Mouse (Mus musculus) hindbrain, embryonic 16.5 days (tissue): ENCODE results near the gene Gjb3. TPM values are rescaled to one million over a fixed set of nuclear protein-coding genes. Genes with fewer than 3 reads are reported as not detected.

Source experiments
- ATAC-seq: fragments of 200-750 bp; cut with Nextera tagmentation; 2 replicates; pipeline ENCODE4 v1.8.0; 2017; ENCODE audit warnings: moderate TSS enrichment, moderate library complexity
- H3K27ac ChIP-seq: fragments of 300-500 bp; sonication (generic); 2 replicates; pipeline ENCODE4 v1.5.1; 2014; ENCODE audit warnings: low read depth, mild to moderate bottlenecking, control low read depth, low read length, moderate library complexity
- H3K27me3 ChIP-seq: fragments of 300-500 bp; sonication (generic); replicated peaks from 2 replicates; pipeline ENCODE4 v1.6.1; 2014; ENCODE audit warnings: low read length; ENCODE audit not compliant: control insufficient read depth, insufficient read depth
- H3K36me3 ChIP-seq: fragments of 300-500 bp; sonication (generic); 2 replicates; pipeline ENCODE4 v1.6.1; 2014; ENCODE audit warnings: mild to moderate bottlenecking, low read length, moderate library complexity, mixed read lengths; ENCODE audit not compliant: control insufficient read depth, insufficient read depth
- H3K4me1 ChIP-seq: fragments of 300-500 bp; sonication (generic); 2 replicates; pipeline ENCODE4 v1.6.1; 2014; ENCODE audit warnings: low read depth, low read length; ENCODE audit not compliant: control insufficient read depth, insufficient read depth
- H3K4me2 ChIP-seq: fragments of 300-500 bp; sonication (generic); 2 replicates; pipeline ENCODE4 v1.6.1; 2014; ENCODE audit warnings: mild to moderate bottlenecking, low read length, control low read depth, moderate library complexity
- H3K4me3 ChIP-seq: fragments of 300-500 bp; sonication (generic); 2 replicates; pipeline ENCODE4 v1.5.1; 2014; ENCODE audit warnings: mild to moderate bottlenecking, low read length, control low read depth, moderate library complexity
- H3K9ac ChIP-seq: fragments of 300-500 bp; sonication (generic); 2 replicates; pipeline ENCODE4 v1.6.1; 2014; ENCODE audit warnings: low read depth, mild to moderate bottlenecking, control low read depth, low read length, moderate library complexity
- H3K9me3 ChIP-seq: fragments of 300-500 bp; sonication (generic); 2 replicates; pipeline ENCODE4 v1.6.1; 2014; ENCODE audit warnings: mild to moderate bottlenecking, low read length, moderate library complexity; ENCODE audit not compliant: control insufficient read depth
- WGBS: fragments of 180-500 bp; shearing (Covaris S2); extraction: QIAGEN DNeasy Blood & Tissue Kit; methylation state at CpG from one replicate; pipeline ENCODE4 v1.1.7; 2014; 5-methylcytosine and 5-hydroxymethylcytosine counted together
- polyA plus RNA-seq: library from polyadenylated mRNA; unstranded; fragments of >200 nt; fragmentation: Nextera tagmentation; extraction: Ambion mirVana; gene quantifications from 2 replicates; pipeline ENCODE4 v1.2.1, GENCODE M21; 2015

Gjb3 gene
- polyA plus RNA-seq, 1 experiment from 2014 or later = 0.15 TPM

DNA sequence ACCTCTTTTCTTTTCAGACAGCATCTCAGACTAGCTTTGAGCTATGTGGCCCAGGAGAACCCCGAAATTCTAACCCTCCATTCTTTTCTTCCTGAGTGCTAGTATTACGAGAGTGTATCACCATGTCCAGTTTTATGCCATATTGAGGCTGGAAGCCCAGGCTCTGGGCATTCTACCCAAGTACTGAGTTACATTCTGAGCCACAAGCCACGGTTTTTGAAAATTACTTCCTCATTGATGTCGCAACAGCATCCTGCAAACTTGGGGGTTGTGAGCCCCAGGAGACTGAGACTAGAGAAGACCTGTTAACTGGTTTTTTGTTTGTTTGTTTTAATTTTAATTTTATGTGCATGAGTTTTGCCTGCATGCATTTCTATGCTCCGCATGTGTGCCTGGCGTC lies 2.9 kb downstream of the Gjb3 start:
- peaks cover 14% of the 10 kb centered on the region for H3K27me3 ChIP-seq
- H3K27ac ChIP-seq = no peak overlapping the region
- no peak for ATAC-seq
- H3K9ac ChIP-seq = no peak overlapping the region
- no peaks in the 10 kb centered on the region for H3K9me3 ChIP-seq
- WGBS = 82% methylated on average over 6 of the region's 6 CpGs
- no peak overlapping the region for H3K4me3 ChIP-seq
- H3K36me3 ChIP-seq = no peaks in the 10 kb centered on the region
- H3K4me2 ChIP-seq = no peak overlapping the region
- H3K4me1 ChIP-seq = peaks cover 16% of the 10 kb centered on the region

- Histone ChIP-seq H3K4me3 (no peak overlapping the region), H3K9me3 (no peaks in the 10 kb centered on the region), H3K36me3 (no peaks in the 10 kb centered on the region), H3K9ac (no peak overlapping the region), H3K27me3 (peaks cover 13% of the 10 kb centered on the region), H3K4me2 (no peak overlapping the region), H3K4me1 (peaks cover 16% of the 10 kb centered on the region), H3K27ac (no peak overlapping the region)
- ATAC-seq = no peak
- WGBS = 64% methylated on average over 7 of the region's 7 CpGs
Measured at GRCm38 (mm10) chr4:127327258-127327657, 3.4 kb downstream of the Gjb3 start.

DNA sequence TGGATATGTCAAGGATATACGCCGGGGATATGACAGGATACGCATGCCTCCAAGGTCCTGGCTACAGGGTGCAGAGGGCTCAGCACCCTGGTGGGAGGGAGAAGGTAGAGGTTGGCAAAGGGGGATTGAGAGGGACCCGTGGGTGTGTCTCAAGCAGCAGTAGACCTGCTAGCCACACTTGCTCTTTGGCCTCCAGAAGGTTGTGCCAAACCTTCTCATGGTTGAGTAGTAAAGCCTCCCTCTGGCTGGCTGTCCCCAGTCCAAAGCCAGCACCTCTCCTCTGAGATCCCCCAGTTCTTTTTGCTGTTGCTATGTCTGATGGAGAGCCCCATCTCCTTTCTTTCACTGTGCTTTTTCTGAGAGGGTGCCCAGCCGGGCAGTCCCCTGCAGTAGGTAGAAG lies 5.4 kb downstream of the Gjb3 start:
- Histone ChIP-seq H3K36me3 (no peaks in the 10 kb centered on the region), H3K9me3 (no peaks in the 10 kb centered on the region), H3K27me3 (peaks cover 2% of the 10 kb centered on the region; the same call in 1 of the 2 replicates), H3K27ac (no peak overlapping the region), H3K4me2 (no peak overlapping the region), H3K4me1 (peaks cover 7% of the 10 kb centered on the region), H3K4me3 (no peak overlapping the region), H3K9ac (no peak overlapping the region)
- WGBS = 83% methylated on average over 5 of the region's 5 CpGs
- 0 out of 2 replicates have a peak, but pooled peaks have one; percentile 8 for ATAC-seq

GRCm38 (mm10) chr4:127324759-127325158 lies 5.9 kb downstream of the Gjb3 start:
- H3K27me3 ChIP-seq = no peaks in the 10 kb centered on the region
- H3K27ac ChIP-seq = no peak overlapping the region
- peak; percentile 83 for ATAC-seq
- 7% methylated on average over 6 of the region's 6 CpGs for WGBS
- H3K9me3 ChIP-seq = no peaks in the 10 kb centered on the region
- H3K36me3 ChIP-seq = no peaks in the 10 kb centered on the region
- H3K4me3 ChIP-seq = no peak overlapping the region
- no peak overlapping the region for H3K9ac ChIP-seq
- peaks cover 2% of the 10 kb centered on the region for H3K4me1 ChIP-seq
- H3K4me2 ChIP-seq = no peak overlapping the region

GRCm38 (mm10) chr4:127324296-127324695 lies 6.3 kb downstream of the Gjb3 start:
- 74% methylated on average over 10 of the region's 10 CpGs for WGBS

DNA sequence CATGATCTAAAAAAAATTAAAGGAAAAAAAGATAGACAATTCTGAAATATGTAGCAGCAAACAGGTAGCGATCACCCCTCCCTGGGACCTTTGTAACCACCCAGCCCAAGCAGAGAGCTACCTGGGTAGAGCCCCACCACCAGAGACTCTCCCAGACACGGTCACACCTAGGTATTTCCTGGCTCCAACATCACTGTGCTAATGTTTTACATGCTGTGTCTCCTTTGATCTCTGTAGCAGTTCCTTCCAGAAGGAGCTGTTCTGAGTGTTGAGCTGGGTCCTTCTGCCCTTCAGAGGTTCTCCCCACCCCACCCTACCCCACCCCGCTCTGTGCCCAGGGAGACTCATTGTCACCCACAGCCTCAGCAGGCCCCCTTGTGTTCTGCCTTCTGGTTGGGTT lies 7.0 kb downstream of the Gjb3 start:
- WGBS = 81% methylated on average over 3 of the region's 3 CpGs
- H3K4me3 ChIP-seq = no peak overlapping the region
- H3K4me1 ChIP-seq = no peaks in the 10 kb centered on the region
- no peaks in the 10 kb centered on the region for H3K36me3 ChIP-seq
- H3K4me2 ChIP-seq = no peak overlapping the region
- no peak overlapping the region for H3K9ac ChIP-seq
- H3K9me3 ChIP-seq = no peaks in the 10 kb centered on the region
- ATAC-seq = no peak
- no peak overlapping the region for H3K27ac ChIP-seq
- H3K27me3 ChIP-seq = no peaks in the 10 kb centered on the region

More at GRCm38 (mm10) chr4:127324296-127324695, 6.3 kb downstream of the Gjb3 start:
- no peak overlapping the region for H3K4me3 ChIP-seq
- H3K4me1 ChIP-seq = no peaks in the 10 kb centered on the region
- H3K9ac ChIP-seq = no peak overlapping the region
- no peak for ATAC-seq
- H3K9me3 ChIP-seq = no peaks in the 10 kb centered on the region
- no peaks in the 10 kb centered on the region for H3K27me3 ChIP-seq
- no peak overlapping the region for H3K27ac ChIP-seq
- H3K36me3 ChIP-seq = no peaks in the 10 kb centered on the region
- no peak overlapping the region for H3K4me2 ChIP-seq

DNA sequence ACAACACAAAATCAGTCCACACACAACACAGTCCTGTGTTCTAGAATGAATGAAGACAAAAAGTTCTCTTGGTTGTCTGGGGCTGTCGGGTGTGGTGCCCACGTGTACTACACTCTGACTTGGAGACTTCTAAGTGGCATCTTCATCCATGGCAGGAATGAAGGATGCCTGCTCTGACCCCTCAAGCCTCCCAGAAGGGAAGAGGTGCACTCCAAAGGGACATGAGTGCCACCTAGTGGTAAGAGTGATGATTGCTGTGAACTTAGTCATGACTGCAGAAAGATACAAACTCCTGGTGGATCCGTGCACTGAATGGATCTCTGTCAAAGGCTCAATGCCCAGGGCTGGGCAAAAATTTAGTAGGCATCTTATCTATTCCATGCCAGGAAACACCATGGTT lies 11.0 kb downstream of the Gjb3 start:
- Histone ChIP-seq H3K9me3 (no peaks in the 10 kb centered on the region), H3K36me3 (no peaks in the 10 kb centered on the region), H3K27me3 (no peaks in the 10 kb centered on the region), H3K27ac (no peak overlapping the region), H3K4me1 (no peaks in the 10 kb centered on the region), H3K4me2 (no peak overlapping the region), H3K4me3 (no peak overlapping the region), H3K9ac (no peak overlapping the region)
- peak; percentile 49; the same call in 1 of the 2 replicates for ATAC-seq
- WGBS = 0% methylated on average over 3 of the region's 3 CpGs

DNA sequence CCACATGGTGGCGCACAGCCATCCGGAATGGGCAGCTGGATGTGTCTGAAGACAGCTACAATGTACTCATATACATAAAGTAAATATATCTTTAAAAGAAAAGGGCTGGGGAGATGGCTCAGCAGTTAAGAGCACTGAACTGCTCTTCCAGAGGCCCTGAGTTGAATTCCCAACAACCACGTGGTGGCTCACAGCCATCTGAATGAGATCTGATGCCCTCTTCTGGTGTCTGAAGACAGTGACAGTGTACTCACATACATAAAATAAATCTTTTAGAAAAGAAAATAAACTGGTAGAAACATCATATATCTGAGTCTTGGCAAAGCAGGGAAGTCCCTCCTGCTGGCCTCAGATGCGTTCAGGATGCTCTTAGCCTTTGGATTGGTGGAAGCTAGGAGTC lies 13.5 kb downstream of the Gjb3 start:
- no peak for ATAC-seq
- Histone ChIP-seq H3K9ac (no peak overlapping the region), H3K4me3 (no peak overlapping the region), H3K4me1 (peaks cover 6% of the 10 kb centered on the region), H3K36me3 (no peaks in the 10 kb centered on the region), H3K27me3 (0 out of 2 replicates have a peak, but pooled peaks cover 2% of the 10 kb centered on the region), H3K9me3 (no peaks in the 10 kb centered on the region), H3K4me2 (no peak overlapping the region), H3K27ac (no peak overlapping the region)
- WGBS = 54% methylated on average over 4 of the region's 4 CpGs

- 83% methylated on average over 8 of the region's 8 CpGs for WGBS
- no peaks in the 10 kb centered on the region for H3K9me3 ChIP-seq
- H3K9ac ChIP-seq = no peak overlapping the region
- H3K27ac ChIP-seq = no peak overlapping the region
- no peak overlapping the region for H3K4me2 ChIP-seq
- no peaks in the 10 kb centered on the region for H3K36me3 ChIP-seq
- H3K4me3 ChIP-seq = no peak overlapping the region
- ATAC-seq = no peak
- H3K4me1 ChIP-seq = peaks cover 6% of the 10 kb centered on the region
- 0 out of 2 replicates have a peak, but pooled peaks cover 2% of the 10 kb centered on the region for H3K27me3 ChIP-seq
Measured at GRCm38 (mm10) chr4:127315753-127316152, 14.9 kb downstream of the Gjb3 start.

- Histone ChIP-seq H3K4me1 (peaks cover 6% of the 10 kb centered on the region), H3K4me3 (no peak overlapping the region), H3K9me3 (no peaks in the 10 kb centered on the region), H3K27me3 (0 out of 2 replicates have a peak, but pooled peaks cover 2% of the 10 kb centered on the region), H3K4me2 (peak overlapping the region; percentile 81), H3K36me3 (no peaks in the 10 kb centered on the region), H3K27ac (no peak overlapping the region), H3K9ac (no peak overlapping the region; the same call in 1 of the 2 replicates)
- WGBS = 43% methylated on average over 9 of the region's 9 CpGs
- ATAC-seq = no peak
Measured at GRCm38 (mm10) chr4:127314585-127314984, 16.1 kb downstream of the Gjb3 start.
